Mouse (Mus musculus) MEL (cell line): ENCODE measurements around the gene Ccr1l1. TPM values are rescaled to one million over a fixed set of nuclear protein-coding genes. Genes with fewer than 3 reads are reported as not detected.

Source experiments
- DNase-seq: peaks from one replicate; pipeline ENCODE4 v3.0.0; 2011; ENCODE audit warnings: low read depth, low spot score
- H3K27ac ChIP-seq: 2 replicates; pipeline ENCODE4 v1.5.1; 2012; ENCODE audit warnings: low read depth, mild to moderate bottlenecking, control low read depth, low read length, moderate library complexity; ENCODE audit not compliant: control insufficient read depth
- H3K27me3 ChIP-seq, 2 experiments: fragments of 150-350 bp in 1 of 2; sonication (generic) in 1 of 2; 2 replicates each; pipeline ENCODE4 v1.6.1; 2012; ENCODE audit warnings: low read length in 2 of 2, mild to moderate bottlenecking in 2 of 2, improper control_type of control experiment in 1 of 2, moderate library complexity in 1 of 2; ENCODE audit not compliant: insufficient read depth in 2 of 2, control insufficient read depth in 1 of 2
- H3K36me3 ChIP-seq, 2 experiments: 2 replicates each; pipeline ENCODE4 v1.6.1; 2012 to 2014; ENCODE audit warnings: low read length in 2 of 2, improper control_type of control experiment in 1 of 2, inconsistent platforms in 1 of 2, mild to moderate bottlenecking in 1 of 2; ENCODE audit not compliant: insufficient read depth in 2 of 2, control insufficient read depth in 1 of 2
- H3K4me1 ChIP-seq, 2 experiments: fragments of 150-350 bp in 1 of 2; sonication (generic) in 1 of 2; 2 replicates each; pipeline ENCODE4 v1.6.1; 2012; ENCODE audit warnings: low read length in 2 of 2, improper control_type of control experiment in 1 of 2, mild to moderate bottlenecking in 1 of 2; ENCODE audit not compliant: insufficient read depth in 2 of 2, control insufficient read depth in 1 of 2
- H3K4me3 ChIP-seq, 2 experiments: fragments of 150-350 bp in 1 of 2; sonication (generic) in 1 of 2; 2 replicates each; pipeline ENCODE4 v1.5.1; 2012; ENCODE audit warnings: low read depth in 2 of 2, low read length in 2 of 2, mild to moderate bottlenecking in 2 of 2, moderate library complexity in 2 of 2, control low read depth in 1 of 2, improper control_type of control experiment in 1 of 2; ENCODE audit not compliant: control insufficient read depth in 1 of 2, insufficient read depth in 1 of 2
- H3K79me2 ChIP-seq: 2 replicates; pipeline ENCODE4 v1.6.1; 2012; ENCODE audit warnings: mild to moderate bottlenecking, low read length, moderate library complexity; ENCODE audit not compliant: control insufficient read depth, poor library complexity, insufficient read depth
- H3K9ac ChIP-seq: 2 replicates; pipeline ENCODE4 v1.6.1; 2012; ENCODE audit warnings: low read depth, mild to moderate bottlenecking, control low read depth, low read length, moderate library complexity; ENCODE audit not compliant: control insufficient read depth, poor library complexity, severe bottlenecking
- H3K9me3 ChIP-seq: fragments of 150-350 bp; sonication (generic); replicated peaks from 2 replicates; pipeline ENCODE4 v1.6.1; 2012; ENCODE audit warnings: mild to moderate bottlenecking, low read length, improper control_type of control experiment, moderate library complexity; ENCODE audit not compliant: insufficient read depth
- CHD1 ChIP-seq: IDR thresholded peaks from 2 replicates; pipeline ENCODE4 v1.6.1; 2012; ENCODE audit warnings: low read depth, mild to moderate bottlenecking, inconsistent platforms, low read length, improper control_type of control experiment
- CTCF ChIP-seq, 3 experiments: IDR thresholded peaks in 2 of 3; conservative IDR thresholded peaks in 1 of 3; 2 replicates each; pipeline ENCODE4 v1.5.1; 2011 to 2012; ENCODE audit warnings: low read length in 3 of 3, low read depth in 2 of 3, mild to moderate bottlenecking in 2 of 3, improper control_type of control experiment in 1 of 3, inconsistent platforms in 1 of 3, mixed read lengths in 1 of 3, moderate library complexity in 1 of 3; ENCODE audit not compliant: control insufficient read depth in 1 of 3, insufficient read depth in 1 of 3, poor library complexity in 1 of 3, severe bottlenecking in 1 of 3
- ELF1 ChIP-seq: IDR thresholded peaks from 2 replicates; pipeline ENCODE4 v1.6.1; 2014; ENCODE audit warnings: low read depth, mild to moderate bottlenecking, inconsistent platforms, low read length, improper control_type of control experiment, moderate library complexity
- EP300 ChIP-seq, 2 experiments: IDR thresholded peaks; 2 replicates each; pipeline ENCODE4 v1.6.1; 2011; ENCODE audit warnings: improper control_type of control experiment in 2 of 2, low read length in 2 of 2, low read depth in 1 of 2, mild to moderate bottlenecking in 1 of 2
- ETS1 ChIP-seq: IDR thresholded peaks from 2 replicates; pipeline ENCODE4 v1.6.1; 2012; ENCODE audit warnings: low read depth, mild to moderate bottlenecking, inconsistent platforms, low read length, improper control_type of control experiment, moderate library complexity
- GATA1 ChIP-seq: IDR thresholded peaks from 2 replicates; pipeline ENCODE4 v1.6.1; 2011; ENCODE audit warnings: low read depth, low read length, improper control_type of control experiment
- HCFC1 ChIP-seq: IDR thresholded peaks from 2 replicates; pipeline ENCODE4 v1.6.1; 2012; ENCODE audit warnings: low read depth, mild to moderate bottlenecking, inconsistent platforms, low read length, improper control_type of control experiment, moderate library complexity
- JUND ChIP-seq: IDR thresholded peaks from 2 replicates; pipeline ENCODE4 v1.6.1; 2011; ENCODE audit warnings: low read depth, mild to moderate bottlenecking, improper control_type of control experiment, low read length
- KAT2A ChIP-seq: conservative IDR thresholded peaks from 2 replicates; pipeline ENCODE4 v1.6.1; 2012; ENCODE audit warnings: low read depth, low read length, improper control_type of control experiment, inconsistent platforms
- MAFK ChIP-seq: IDR thresholded peaks from 2 replicates; pipeline ENCODE4 v1.6.1; 2011; ENCODE audit warnings: low read depth, mild to moderate bottlenecking, low read length, improper control_type of control experiment, borderline replicate concordance
- MAX ChIP-seq: IDR thresholded peaks from 2 replicates; pipeline ENCODE4 v1.6.1; 2011; ENCODE audit warnings: low read length, improper control_type of control experiment
- MAZ ChIP-seq: IDR thresholded peaks from 2 replicates; pipeline ENCODE4 v1.6.1; 2012; ENCODE audit warnings: low read depth, mild to moderate bottlenecking, inconsistent platforms, low read length, improper control_type of control experiment
- MEF2A ChIP-seq: IDR thresholded peaks from 2 replicates; pipeline ENCODE4 v1.6.1; 2014; ENCODE audit warnings: low read depth, mild to moderate bottlenecking, inconsistent platforms, low read length, improper control_type of control experiment; ENCODE audit not compliant: poor library complexity, insufficient replicate concordance, severe bottlenecking; ENCODE audit errors: extremely low read depth
- MYB ChIP-seq: IDR thresholded peaks from 2 replicates; pipeline ENCODE4 v1.6.1; 2011; ENCODE audit warnings: mild to moderate bottlenecking, low read depth, low read length, improper control_type of control experiment
- MYC ChIP-seq: IDR thresholded peaks from 2 replicates; pipeline ENCODE4 v1.6.1; 2011; ENCODE audit warnings: low read depth, mild to moderate bottlenecking, low read length, improper control_type of control experiment, moderate library complexity
- NELFE ChIP-seq: IDR thresholded peaks from 2 replicates; pipeline ENCODE4 v1.6.1; 2011; ENCODE audit warnings: low read depth, low read length, improper control_type of control experiment
- NRF1 ChIP-seq: IDR thresholded peaks from 2 replicates; pipeline ENCODE4 v1.6.1; 2014; ENCODE audit warnings: low read depth, mild to moderate bottlenecking, inconsistent platforms, low read length, improper control_type of control experiment, moderate library complexity; ENCODE audit not compliant: poor library complexity, insufficient read depth, severe bottlenecking
- POLR2A ChIP-seq, 2 experiments: IDR thresholded peaks; 2 replicates each; pipeline ENCODE4 v1.6.1; 2011 to 2012; ENCODE audit warnings: low read length in 2 of 2, mild to moderate bottlenecking in 2 of 2, control low read depth in 1 of 2, improper control_type of control experiment in 1 of 2, low read depth in 1 of 2, moderate library complexity in 1 of 2; ENCODE audit not compliant: control insufficient read depth in 1 of 2, insufficient read depth in 1 of 2, poor library complexity in 1 of 2
- RAD21 ChIP-seq: IDR thresholded peaks from 2 replicates; pipeline ENCODE4 v1.6.1; 2011; ENCODE audit warnings: mild to moderate bottlenecking, low read depth, low read length, improper control_type of control experiment
- RCOR1 ChIP-seq: IDR thresholded peaks from 2 replicates; pipeline ENCODE4 v1.6.1; 2012; ENCODE audit warnings: low read depth, mild to moderate bottlenecking, inconsistent platforms, low read length, improper control_type of control experiment
- SMC3 ChIP-seq: IDR thresholded peaks from 2 replicates; pipeline ENCODE4 v1.6.1; 2011; ENCODE audit warnings: low read depth, low read length, improper control_type of control experiment
- TAL1 ChIP-seq: IDR thresholded peaks from 2 replicates; pipeline ENCODE4 v1.6.1; 2012; ENCODE audit warnings: mild to moderate bottlenecking, inconsistent platforms, low read length, moderate library complexity, mixed read lengths
- TCF12 ChIP-seq: IDR thresholded peaks from 2 replicates; pipeline ENCODE4 v1.6.1; 2014; ENCODE audit warnings: low read depth, mild to moderate bottlenecking, inconsistent platforms, low read length, improper control_type of control experiment, moderate library complexity
- UBTF ChIP-seq: IDR thresholded peaks from 2 replicates; pipeline ENCODE4 v1.6.1; 2012; ENCODE audit warnings: low read depth, mild to moderate bottlenecking, inconsistent platforms, low read length, improper control_type of control experiment, moderate library complexity, borderline replicate concordance; ENCODE audit not compliant: insufficient read depth
- USF1 ChIP-seq: IDR thresholded peaks from 2 replicates; pipeline ENCODE4 v1.6.1; 2014; ENCODE audit warnings: low read depth, mild to moderate bottlenecking, inconsistent platforms, low read length, improper control_type of control experiment, moderate library complexity
- USF2 ChIP-seq, 2 experiments: IDR thresholded peaks; 2 replicates each; pipeline ENCODE4 v1.6.1; 2011 to 2012; ENCODE audit warnings: improper control_type of control experiment in 2 of 2, low read length in 2 of 2, borderline replicate concordance in 1 of 2, inconsistent platforms in 1 of 2, low read depth in 1 of 2, mild to moderate bottlenecking in 1 of 2; ENCODE audit not compliant: insufficient read depth in 1 of 2
- ZKSCAN1 ChIP-seq: IDR thresholded peaks from 2 replicates; pipeline ENCODE4 v1.6.1; 2012; ENCODE audit warnings: low read depth, mild to moderate bottlenecking, inconsistent platforms, low read length, improper control_type of control experiment, moderate library complexity
- ZNF384 ChIP-seq: IDR thresholded peaks from 2 replicates; pipeline ENCODE4 v1.6.1; 2012; ENCODE audit warnings: low read depth, mild to moderate bottlenecking, inconsistent platforms, low read length, improper control_type of control experiment
- polyA plus RNA-seq, 2 experiments: library from polyadenylated mRNA; stranded (reverse) in 1 of 2; unstranded in 1 of 2; fragments of >175 nt in 1 of 2; fragments of >200 nt in 1 of 2; gene quantifications; 2 replicates each; pipeline versions ENCODE4 v1.2.1 to v1.2.4; 2012; ENCODE audit warnings: low replicate concordance in 2 of 2, low read depth in 1 of 2; ENCODE audit not compliant: insufficient read length in 2 of 2, insufficient read depth in 1 of 2, missing spikeins in 1 of 2
- total RNA-seq: library from RNA; depleted of rRNA; stranded (reverse); fragments of 300-350 nt; gene quantifications from 2 replicates; pipeline ENCODE4 v1.2.3, GENCODE M21; 2012

Gene Ccr1l1
- total and polyA plus RNA-seq, 3 experiments: not detected

DNA sequence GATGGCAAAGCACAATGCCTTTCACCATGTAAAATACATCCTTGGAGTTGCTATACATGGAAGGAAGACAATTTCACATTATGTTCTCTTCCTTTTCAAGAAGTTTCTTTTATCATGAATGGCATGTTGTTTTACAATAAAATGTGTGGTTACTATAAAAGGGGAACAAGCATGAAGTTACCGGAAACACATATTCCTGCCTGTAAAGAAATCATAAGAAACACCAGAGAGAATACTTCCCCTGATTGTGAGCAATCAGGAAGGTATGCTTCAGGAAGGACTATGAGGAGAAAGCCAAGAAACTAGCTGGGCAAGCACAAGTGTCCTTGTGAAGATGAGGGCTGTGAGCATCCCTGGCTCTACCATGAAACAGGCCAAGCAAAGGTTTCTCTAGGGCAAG is 27.0 kb downstream of the Ccr1l1 start:
- Histone ChIP-seq H3K27ac (peak overlapping the region; percentile 30), H3K4me1 (peaks cover 0 to 9% of the 10 kb centered on the region in 2 experiments; a peak in 2 of 4 replicates), H3K9ac (no peak overlapping the region), H3K79me2 (no peaks in the 10 kb centered on the region), H3K4me3 (no peak overlapping the region), H3K27me3 (no peaks in the 10 kb centered on the region)
- peak; percentile 73 for DNase-seq
- TF ChIP-seq USF1 (no peak), EP300 (IDR thresholded peaks at IDR 0.05; ENCODE audit: low read depth in 1 of 2, low read length in 2 of 2) (peak; percentile 79 to 85), ZKSCAN1 (no peak), MAZ (no peak), UBTF (no peak), HCFC1 (no peak), MEF2A (no peak), ETS1 (no peak; the same call in 1 of the 2 replicates), MYB (no peak), RCOR1 (peak; percentile 89), GATA1 (peak; percentile 61; the same call in 1 of the 2 replicates), ELF1 (no peak), TCF12 (0 out of 2 replicates have a peak, but pooled peaks have one; percentile 44), TAL1 (peak; percentile 53; the same call in 1 of the 2 replicates), MYC (peak; percentile 61; the same call in 1 of the 2 replicates), RAD21 (no peak; the same call in 1 of the 2 replicates)
- TF ChIP-seq, all 39 proteins: peak for 6
- Histone ChIP-seq H3K9me3 (no peaks in the 10 kb centered on the region), H3K36me3 (peaks cover 0 to 14% of the 10 kb centered on the region in 2 experiments; a peak in 2 of 4 replicates)

GRCm38 (mm10) chr9:123949432-123949831 is 28.8 kb downstream of the Ccr1l1 start:
- DNase-seq: no peak
- no peak for TF ChIP-seq MAZ
- no peak for TF ChIP-seq HCFC1
- no peak for TF ChIP-seq MAX
- no peak for TF ChIP-seq CHD1
- TF ChIP-seq MAFK: no peak
- TF ChIP-seq SMC3: no peak
- no peak for TF ChIP-seq POLR2A (IDR thresholded peaks at IDR 0.05; ENCODE audit: control insufficient read depth in 1 of 2, insufficient read depth in 1 of 2, low read depth in 1 of 2, low read length in 2 of 2, poor library complexity in 1 of 2)
- no peak for TF ChIP-seq JUND
- TF ChIP-seq ZKSCAN1: no peak
- no peak for TF ChIP-seq KAT2A
- no peak for TF ChIP-seq NELFE
- TF ChIP-seq NRF1: no peak
- no peak for TF ChIP-seq ZNF384
- no peak for TF ChIP-seq CTCF (IDR thresholded peaks at IDR 0.05 in 2 of 3, conservative IDR thresholded peaks at IDR 0.05 in 1 of 3; ENCODE audit: control insufficient read depth in 1 of 3, insufficient read depth in 1 of 3, low read depth in 2 of 3, low read length in 3 of 3, poor library complexity in 1 of 3, severe bottlenecking in 1 of 3)
- no peak for TF ChIP-seq MYB
- no peak for TF ChIP-seq UBTF
- TF ChIP-seq TAL1: no peak
- TF ChIP-seq USF2 (IDR thresholded peaks at IDR 0.05; ENCODE audit: borderline replicate concordance in 1 of 2, insufficient read depth in 1 of 2, low read depth in 1 of 2, low read length in 2 of 2): no peak
- TF ChIP-seq, all 39 proteins: peak for 0
- Histone ChIP-seq H3K36me3 (peaks cover 0 to 14% of the 10 kb centered on the region in 2 experiments; a peak in 2 of 4 replicates), H3K9me3 (no peaks in the 10 kb centered on the region), H3K4me3 (no peak overlapping the region), H3K9ac (no peak overlapping the region), H3K79me2 (no peaks in the 10 kb centered on the region), H3K4me1 (peaks cover 0 to 9% of the 10 kb centered on the region in 2 experiments; a peak in 2 of 4 replicates), H3K27me3 (no peaks in the 10 kb centered on the region), H3K27ac (no peak overlapping the region)
